Mouse (Mus musculus) regulatory T cell (primary cell): ENCODE results near the gene A230072I06Rik.

Experiments used
- in situ Hi-C: fragments of 300-600 bp; cut with MboI, MseI; formaldehyde crosslinking; loops from one replicate; pipeline ENCODE4 v1.15.1; 2025; ENCODE audit warnings: high pct_unique_total_duplicates

The A230072I06Rik gene

DNA sequence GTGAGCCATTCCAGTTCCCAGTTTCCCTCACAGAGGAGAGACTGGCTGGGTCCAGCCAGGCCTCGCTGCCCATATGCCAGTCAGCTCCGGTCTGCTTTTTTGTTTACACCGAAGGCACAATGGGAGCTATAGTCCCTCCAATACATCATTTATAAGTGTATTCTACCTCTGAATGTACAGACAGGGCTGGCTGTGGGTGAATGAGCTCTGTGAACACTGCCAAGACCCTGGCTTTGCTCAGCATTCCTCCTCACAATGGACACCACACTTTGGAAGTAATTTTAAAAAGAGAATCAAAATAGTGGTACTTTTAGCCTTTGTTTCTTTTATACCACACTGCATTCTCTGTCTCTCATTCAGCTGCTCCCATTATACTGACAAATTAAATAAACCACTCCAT is 44.6 kb downstream of the A230072I06Rik start:
- in situ Hi-C loops = no loop called here

GRCm38 (mm10) chr8:12324561-12324960 is 45.9 kb downstream of the A230072I06Rik start:
- in situ Hi-C loops = no loop called here

- in situ Hi-C loops = no loop called here
Observed at GRCm38 (mm10) chr8:12324991-12325601, 46.5 kb downstream of the A230072I06Rik start.

GRCm38 (mm10) chr8:12327187-12327586 is 48.6 kb downstream of the A230072I06Rik start:
- in situ Hi-C loops = no loop called here

- in situ Hi-C loops = no loop called here
Observed at GRCm38 (mm10) chr8:12327707-12328471, 49.3 kb downstream of the A230072I06Rik start.

GRCm38 (mm10) chr8:12328476-12328875 is 49.9 kb downstream of the A230072I06Rik start:
- in situ Hi-C loops = no loop called here

- in situ Hi-C loops = no loop called here
Observed at GRCm38 (mm10) chr8:12330066-12330465, 51.4 kb downstream of the A230072I06Rik start.
